In the genomic region with DNA sequence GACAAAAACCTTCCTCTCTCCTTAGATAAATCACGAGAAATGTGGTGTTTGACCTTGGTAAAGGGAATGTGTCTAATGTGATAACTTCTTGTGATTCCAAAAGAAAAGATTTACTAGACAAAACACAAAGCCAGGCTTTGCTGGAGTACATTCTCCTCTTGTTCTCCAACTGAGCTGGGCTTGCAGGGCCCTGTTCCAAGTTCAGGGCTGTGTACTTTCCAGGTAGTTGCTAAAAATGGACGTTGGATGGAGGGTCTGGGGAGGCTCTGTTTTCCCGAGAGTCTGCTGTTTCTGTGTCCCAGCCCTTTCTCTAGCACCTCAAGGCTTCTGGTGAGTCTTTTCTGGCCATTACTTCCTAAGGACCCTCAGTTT, we compare ENCODE assay signal across 10 mouse cellular contexts. TPM values are rescaled to one million over a fixed set of nuclear protein-coding genes. Genes with fewer than 3 reads are reported as not detected.
DNase-seq lines count a peak whose midpoint lies in the region; ATAC-seq and TF ChIP-seq lines count a peak whose summit lies in the region.
"Had no signal": no experiment of that assay in that cellular context is flagged by ENCODE, and none has a peak within 500 bp of the region (broad histone marks: within the 10 kb centered on the region; RNA-seq: fewer than 3 reads in every experiment).

No protein-coding gene starts in this region.

- no peak for DNase-seq in hindbrain, embryonic 14.5 days (ENCODE audit: low spot score)
- no peak for DNase-seq in thymus, adult 2 months
- DNase-seq in thymus, postnatal 0 days (ENCODE audit: low spot score): no peak
- DNase-seq in testis, postnatal 14 days (ENCODE audit: low spot score): peak; percentile 11
- DNase-seq in right cerebral cortex, postnatal 25 days: no peak
- DNase-seq in ovary, adult 18-20 months (ENCODE audit: low spot score): no peak
- DNase-seq: cerebellum, adult 2 months had no signal

- H3K9me3 ChIP-seq in hindbrain, embryonic 14.5 days (ENCODE audit: control insufficient read depth, low read length): no peaks in the 10 kb centered on the region
- no peaks in the 10 kb centered on the region for H3K9me3 ChIP-seq in hindbrain, embryonic 12.5 days (replicated peaks)
- H3K9me3 ChIP-seq in limb, embryonic 15.5 days: no peaks in the 10 kb centered on the region
- H3K9me3 ChIP-seq: midbrain, embryonic 12.5 days had no signal

- peaks cover 27% of the 10 kb centered on the region for H3K4me1 ChIP-seq in hindbrain, embryonic 14.5 days (replicated peaks; ENCODE audit: control insufficient read depth, insufficient read depth, low read length)
- peaks cover 45% of the 10 kb centered on the region for H3K4me1 ChIP-seq in hindbrain, embryonic 12.5 days
- H3K4me1 ChIP-seq in thymus, adult 2 months (replicated peaks; ENCODE audit: control insufficient read depth, insufficient read depth, low read length): peaks cover 50% of the 10 kb centered on the region
- H3K4me1 ChIP-seq in limb, embryonic 15.5 days: peaks cover 63% of the 10 kb centered on the region

- no peak overlapping the region for H3K9ac ChIP-seq in hindbrain, embryonic 14.5 days
- H3K9ac ChIP-seq in hindbrain, embryonic 12.5 days: no peak overlapping the region
- no peak overlapping the region for H3K9ac ChIP-seq in limb, embryonic 15.5 days

- TF ChIP-seq POLR2A in thymus, adult 2 months (IDR thresholded peaks at IDR 0.05; ENCODE audit: control insufficient read depth, extremely low read depth, insufficient read depth, low read length, poor library complexity): no peak

- no peaks in the 10 kb centered on the region for H3K36me3 ChIP-seq in hindbrain, embryonic 14.5 days (replicated peaks; ENCODE audit: control insufficient read depth, insufficient read depth)
- no peaks in the 10 kb centered on the region for H3K36me3 ChIP-seq in hindbrain, embryonic 12.5 days
- no peaks in the 10 kb centered on the region for H3K36me3 ChIP-seq in thymus, adult 2 months (ENCODE audit: control insufficient read depth, insufficient read depth, low read length)
- no peaks in the 10 kb centered on the region for H3K36me3 ChIP-seq in limb, embryonic 15.5 days
- H3K36me3 ChIP-seq: midbrain, embryonic 12.5 days had no signal

- peak overlapping the region; percentile 99 for H3K4me2 ChIP-seq in hindbrain, embryonic 14.5 days (replicated peaks)
- no peak overlapping the region; the same call in 1 of the 2 replicates for H3K4me2 ChIP-seq in hindbrain, embryonic 12.5 days (replicated peaks)
- H3K4me2 ChIP-seq in limb, embryonic 15.5 days: peak overlapping the region; percentile 100; the same call in 1 of the 2 replicates

- no peak overlapping the region for H3K27ac ChIP-seq in hindbrain, embryonic 14.5 days
- no peak overlapping the region for H3K27ac ChIP-seq in hindbrain, embryonic 12.5 days
- peak overlapping the region; percentile 66 for H3K27ac ChIP-seq in thymus, adult 2 months (ENCODE audit: control insufficient read depth, insufficient read depth, low read length)
- H3K27ac ChIP-seq in limb, embryonic 15.5 days: peak overlapping the region; percentile 51; the same call in 1 of the 2 replicates
- H3K27ac ChIP-seq: midbrain, embryonic 12.5 days had no signal

- no peaks in the 10 kb centered on the region; the same call in 1 of the 2 replicates for H3K27me3 ChIP-seq in hindbrain, embryonic 14.5 days (ENCODE audit: control insufficient read depth, insufficient read depth, low read length)
- peaks cover 34% of the 10 kb centered on the region for H3K27me3 ChIP-seq in hindbrain, embryonic 12.5 days
- no peaks in the 10 kb centered on the region for H3K27me3 ChIP-seq in thymus, adult 2 months (ENCODE audit: control insufficient read depth, insufficient read depth, low read length)
- no peaks in the 10 kb centered on the region for H3K27me3 ChIP-seq in limb, embryonic 15.5 days

- no peak overlapping the region for H3K4me3 ChIP-seq in hindbrain, embryonic 14.5 days (replicated peaks; ENCODE audit: low read length)
- H3K4me3 ChIP-seq in hindbrain, embryonic 12.5 days: no peak overlapping the region
- peak overlapping the region; percentile 28; the same call in 1 of the 2 replicates for H3K4me3 ChIP-seq in thymus, adult 2 months (ENCODE audit: control insufficient read depth, insufficient read depth, low read length)
- peak overlapping the region; percentile 2; the same call in 1 of the 2 replicates for H3K4me3 ChIP-seq in limb, embryonic 15.5 days

- WGBS in hindbrain, embryonic 14.5 days: 62% methylated on average over 3 of the region's 3 CpGs
- 69% methylated on average over 3 of the region's 3 CpGs for WGBS in hindbrain, embryonic 12.5 days
- WGBS in thymus, adult 2 months: 2% methylated on average over 3 of the region's 3 CpGs
- 39% methylated on average over 3 of the region's 3 CpGs for WGBS in limb, embryonic 15.5 days

- TF ChIP-seq CTCF in thymus, adult 2 months (IDR thresholded peaks at IDR 0.05; ENCODE audit: borderline replicate concordance, control insufficient read depth, extremely low read depth, insufficient read depth, low read length, poor library complexity): no peak

- no peak for ATAC-seq in hindbrain, embryonic 14.5 days (ENCODE audit: low FRiP score)
- no peak for ATAC-seq in hindbrain, embryonic 12.5 days (ENCODE audit: low FRiP score)
- ATAC-seq in limb, embryonic 15.5 days (ENCODE audit: insufficient number of reproducible peaks, low FRiP score, low TSS enrichment, low read depth): no peak

RNA-seq across cellular contexts. Expression of a gene that starts 1.6 kb away (rescaled TPM):
- polyA plus RNA-seq in hindbrain, embryonic 14.5 days (2014; fragmentation: Nextera tagmentation; extraction: Ambion mirVana): 7.1 and 7.8 TPM in 2 replicates
- polyA plus RNA-seq in hindbrain, embryonic 12.5 days (2016; fragmentation: Nextera tagmentation; extraction: Ambion mirVana): 11.4 and 12.0 TPM in 2 replicates
- polyA plus RNA-seq in thymus, adult 2 months (2012; rRNA removed): 43.9 and 44.2 TPM in 2 replicates
- 39.4 and 40.8 TPM in 2 replicates for polyA plus RNA-seq in thymus, postnatal 0 days (2015; fragmentation: Nextera tagmentation; extraction: Ambion mirVana)
- 11.9 and 12.5 TPM in 2 replicates for polyA plus RNA-seq in limb, embryonic 15.5 days (2015; fragmentation: Nextera tagmentation; extraction: Ambion mirVana)

RNA-seq across cellular contexts. Expression of a gene that starts 17.5 kb away (rescaled TPM):
- 37.2 and 37.6 TPM in 2 replicates for polyA plus RNA-seq in hindbrain, embryonic 14.5 days (2014; fragmentation: Nextera tagmentation; extraction: Ambion mirVana)
- 32.8 and 37.7 TPM in 2 replicates for polyA plus RNA-seq in hindbrain, embryonic 12.5 days (2016; fragmentation: Nextera tagmentation; extraction: Ambion mirVana)
- polyA plus RNA-seq in thymus, adult 2 months (2012; rRNA removed): 214 and 251 TPM in 2 replicates
- 26.8 and 28.9 TPM in 2 replicates for polyA plus RNA-seq in thymus, postnatal 0 days (2015; fragmentation: Nextera tagmentation; extraction: Ambion mirVana)
- 21.2 and 21.5 TPM in 2 replicates for polyA plus RNA-seq in limb, embryonic 15.5 days (2015; fragmentation: Nextera tagmentation; extraction: Ambion mirVana)

RNA-seq across cellular contexts. Expression of a gene that starts 26.8 kb away (rescaled TPM):
- 0.08 TPM in 1 of 2 replicates, not detected in the other for polyA plus RNA-seq in hindbrain, embryonic 14.5 days (2014; fragmentation: Nextera tagmentation; extraction: Ambion mirVana)
- polyA plus RNA-seq in hindbrain, embryonic 12.5 days (2016; fragmentation: Nextera tagmentation; extraction: Ambion mirVana): 0.43 and 1.4 TPM in 2 replicates
- polyA plus RNA-seq in thymus, adult 2 months (2012; rRNA removed): 6.1 and 7.6 TPM in 2 replicates
- 1.6 and 2.0 TPM in 2 replicates for polyA plus RNA-seq in thymus, postnatal 0 days (2015; fragmentation: Nextera tagmentation; extraction: Ambion mirVana)
- polyA plus RNA-seq in limb, embryonic 15.5 days (2015; fragmentation: Nextera tagmentation; extraction: Ambion mirVana): 11.1 and 12.0 TPM in 2 replicates

RNA-seq across cellular contexts. Expression of a gene that starts 33.3 kb away (rescaled TPM):
- polyA plus RNA-seq in hindbrain, embryonic 14.5 days (2014; fragmentation: Nextera tagmentation; extraction: Ambion mirVana): 0.29 and 0.31 TPM in 2 replicates
- polyA plus RNA-seq in hindbrain, embryonic 12.5 days (2016; fragmentation: Nextera tagmentation; extraction: Ambion mirVana): not detected in 2 replicates
- not detected in 2 replicates for polyA plus RNA-seq in thymus, adult 2 months (2012; rRNA removed)
- not detected in 2 replicates for polyA plus RNA-seq in thymus, postnatal 0 days (2015; fragmentation: Nextera tagmentation; extraction: Ambion mirVana)
- not detected in 2 replicates for polyA plus RNA-seq in limb, embryonic 15.5 days (2015; fragmentation: Nextera tagmentation; extraction: Ambion mirVana)
- polyA plus RNA-seq: cerebellum, adult 2 months; midbrain, embryonic 12.5 days had no signal

RNA-seq across cellular contexts. Expression of a gene that starts 33.7 kb away (rescaled TPM):
- polyA plus RNA-seq in hindbrain, embryonic 14.5 days (2014; fragmentation: Nextera tagmentation; extraction: Ambion mirVana): 63.6 and 67.5 TPM in 2 replicates
- 55.8 and 66.6 TPM in 2 replicates for polyA plus RNA-seq in hindbrain, embryonic 12.5 days (2016; fragmentation: Nextera tagmentation; extraction: Ambion mirVana)
- 43.9 and 51.6 TPM in 2 replicates for polyA plus RNA-seq in thymus, adult 2 months (2012; rRNA removed)
- polyA plus RNA-seq in thymus, postnatal 0 days (2015; fragmentation: Nextera tagmentation; extraction: Ambion mirVana): 91.9 and 93.8 TPM in 2 replicates
- polyA plus RNA-seq in limb, embryonic 15.5 days (2015; fragmentation: Nextera tagmentation; extraction: Ambion mirVana): 61.2 and 68.5 TPM in 2 replicates

Comparison
In these comparisons a context has a peak if more than half of its experiments do, and no peak if none do; other contexts are left out.
1. H3K27ac ChIP-seq: peak in thymus, adult 2 months (single experiment) and limb, embryonic 15.5 days (single experiment); none in hindbrain, embryonic 14.5 days (single experiment) and hindbrain, embryonic 12.5 days (single experiment).
2. H3K4me3 ChIP-seq: peak in thymus, adult 2 months (single experiment) and limb, embryonic 15.5 days (single experiment); none in hindbrain, embryonic 14.5 days (single experiment) and hindbrain, embryonic 12.5 days (single experiment).